Mouse (Mus musculus) liver, embryonic 16.5 days (tissue): ENCODE data around the gene Srprb. TPM values are rescaled to one million over a fixed set of nuclear protein-coding genes. Genes with fewer than 3 reads are reported as not detected.

Source experiments
- ATAC-seq: fragments of 200-750 bp; cut with Nextera tagmentation; 2 replicates; pipeline ENCODE4 v1.8.0; 2017; ENCODE audit warnings: low read depth, mild to moderate bottlenecking, moderate number of reproducible peaks, moderate library complexity
- H3K27ac ChIP-seq: fragments of 300-500 bp; sonication (generic); 2 replicates; pipeline ENCODE4 v1.5.1; 2014; ENCODE audit warnings: mild to moderate bottlenecking, low read length
- H3K27me3 ChIP-seq: fragments of 300-500 bp; sonication (generic); 2 replicates; pipeline ENCODE4 v1.6.1; 2014; ENCODE audit warnings: low read depth, low read length, mixed read lengths; ENCODE audit not compliant: control insufficient read depth, insufficient read depth
- H3K36me3 ChIP-seq: fragments of 300-500 bp; sonication (generic); 2 replicates; pipeline ENCODE4 v1.6.1; 2014; ENCODE audit warnings: mild to moderate bottlenecking; ENCODE audit not compliant: control insufficient read depth, insufficient read depth
- H3K4me1 ChIP-seq: fragments of 300-500 bp; sonication (generic); 2 replicates; pipeline ENCODE4 v1.6.1; 2014; ENCODE audit warnings: low read depth, low read length, mixed read lengths; ENCODE audit not compliant: control insufficient read depth
- H3K4me2 ChIP-seq: fragments of 300-500 bp; sonication (generic); 2 replicates; pipeline ENCODE4 v1.6.1; 2014; ENCODE audit warnings: low read depth, low read length, mixed read lengths
- H3K4me3 ChIP-seq: fragments of 300-500 bp; sonication (generic); 2 replicates; pipeline ENCODE4 v1.5.1; 2014; ENCODE audit warnings: low read depth, mild to moderate bottlenecking, low read length
- H3K9ac ChIP-seq: fragments of 300-500 bp; sonication (generic); 2 replicates; pipeline ENCODE4 v1.6.1; 2014; ENCODE audit warnings: low read depth, low read length
- H3K9me3 ChIP-seq: fragments of 300-500 bp; sonication (generic); replicated peaks from 2 replicates; pipeline ENCODE4 v1.6.1; 2016; ENCODE audit warnings: low read length; ENCODE audit not compliant: control insufficient read depth
- WGBS: fragments of 180-500 bp; shearing (Covaris S2); extraction: QIAGEN DNeasy Blood & Tissue Kit; methylation state at CpG from one replicate; pipeline ENCODE4 v1.1.7; 2014; ENCODE audit not compliant: insufficient replicate concordance; 5-methylcytosine and 5-hydroxymethylcytosine counted together
- polyA plus RNA-seq: library from polyadenylated mRNA; unstranded; fragments of >200 nt; fragmentation: Nextera tagmentation; extraction: Ambion mirVana; gene quantifications from 2 replicates; pipeline ENCODE4 v1.2.1, GENCODE M21; 2015

Gene Srprb
- polyA plus RNA-seq, 1 experiment from 2014 or later: 16.9 TPM

- Histone ChIP-seq H3K4me2 (no peak overlapping the region), H3K9ac (no peak overlapping the region), H3K9me3 (no peaks in the 10 kb centered on the region), H3K36me3 (no peaks in the 10 kb centered on the region), H3K4me1 (no peaks in the 10 kb centered on the region), H3K27ac (no peak overlapping the region), H3K27me3 (no peaks in the 10 kb centered on the region), H3K4me3 (no peak overlapping the region)
- ATAC-seq: no peak
- 40% methylated on average over 4 of the region's 4 CpGs for WGBS
Measured at GRCm38 (mm10) chr9:103143881-103144280, 58.1 kb downstream of the Srprb start.

DNA sequence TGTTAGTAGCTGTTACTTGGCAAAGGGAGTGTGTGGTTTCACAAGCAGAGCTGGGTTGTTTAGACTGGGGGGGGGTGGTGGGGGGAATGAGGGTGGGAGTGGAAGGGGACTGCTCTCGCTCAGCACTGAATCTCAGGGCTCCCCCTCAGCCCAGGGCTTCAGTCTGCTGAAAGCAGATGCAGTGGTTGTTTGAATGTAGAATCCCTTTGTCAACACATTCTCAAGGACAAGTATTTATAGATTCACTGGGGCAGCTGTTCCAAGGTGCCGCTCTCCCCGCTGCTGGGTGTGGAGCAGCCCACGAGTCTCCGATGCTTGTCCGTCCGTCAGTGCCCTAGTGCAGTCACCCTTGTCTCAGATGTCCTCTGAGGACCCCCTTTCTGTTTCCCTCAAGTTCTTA, 60.7 kb downstream of the Srprb start:
- no peak overlapping the region for H3K4me2 ChIP-seq
- 71% methylated on average over 7 of the region's 7 CpGs for WGBS
- H3K9me3 ChIP-seq: no peaks in the 10 kb centered on the region
- ATAC-seq: no peak
- no peaks in the 10 kb centered on the region for H3K4me1 ChIP-seq
- no peak overlapping the region for H3K4me3 ChIP-seq
- no peak overlapping the region for H3K9ac ChIP-seq
- H3K27me3 ChIP-seq: no peaks in the 10 kb centered on the region
- no peaks in the 10 kb centered on the region for H3K36me3 ChIP-seq
- no peak overlapping the region for H3K27ac ChIP-seq

GRCm38 (mm10) chr9:103140384-103140783, 61.6 kb downstream of the Srprb start:
- no peak overlapping the region for H3K4me2 ChIP-seq
- H3K9me3 ChIP-seq: no peaks in the 10 kb centered on the region
- H3K36me3 ChIP-seq: no peaks in the 10 kb centered on the region
- no peak overlapping the region for H3K27ac ChIP-seq
- no peak for ATAC-seq
- H3K4me3 ChIP-seq: no peak overlapping the region
- WGBS: 76% methylated on average over 6 of the region's 6 CpGs
- no peaks in the 10 kb centered on the region for H3K4me1 ChIP-seq
- no peak overlapping the region for H3K9ac ChIP-seq
- H3K27me3 ChIP-seq: no peaks in the 10 kb centered on the region

DNA sequence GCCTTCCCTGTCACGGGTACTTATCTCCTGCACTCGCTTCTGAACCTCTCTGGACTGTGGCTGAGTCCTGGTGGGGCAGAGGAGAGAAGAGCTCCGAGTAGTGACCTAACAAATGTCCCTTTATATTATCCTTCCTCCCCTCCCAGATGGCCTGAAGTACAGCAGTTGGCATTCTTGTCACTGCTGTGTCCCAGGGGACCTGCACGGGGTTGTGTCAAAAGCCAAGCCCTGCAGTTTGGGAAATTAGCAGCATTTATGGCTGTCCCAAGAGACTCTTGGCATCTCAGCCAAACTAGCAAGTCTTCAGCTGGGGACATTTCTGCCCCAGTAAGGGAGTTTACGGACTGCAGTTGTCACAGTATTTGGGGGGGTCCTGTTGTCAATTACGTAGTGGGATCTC, 62.5 kb downstream of the Srprb start:
- Histone ChIP-seq H3K27me3 (no peaks in the 10 kb centered on the region), H3K36me3 (no peaks in the 10 kb centered on the region), H3K4me1 (no peaks in the 10 kb centered on the region), H3K4me3 (no peak overlapping the region), H3K9ac (no peak overlapping the region), H3K4me2 (no peak overlapping the region), H3K9me3 (no peaks in the 10 kb centered on the region), H3K27ac (no peak overlapping the region)
- WGBS: 59% methylated on average over 6 of the region's 6 CpGs
- no peak for ATAC-seq

Other genes with a start within 250 kb of the Srprb start
- 10.6 and 13.5 TPM in 2 replicates for gene Slco2a1, start 213.4 kb downstream of the Srprb start, polyA plus RNA-seq
- gene Rab6b, start 90.3 kb downstream of the Srprb start, polyA plus RNA-seq: 0.13 and 0.27 TPM in 2 replicates
- gene Gm20425, start 28.2 kb upstream of the Srprb start, polyA plus RNA-seq: 1.8 and 3.4 TPM in 2 replicates
- 18,368 and 22,262 TPM in 2 replicates for gene Trf, start 28.3 kb upstream of the Srprb start, polyA plus RNA-seq
- 102 and 113 TPM in 2 replicates for gene 1300017J02Rik, start 102.9 kb upstream of the Srprb start, polyA plus RNA-seq
- 29.2 and 29.4 TPM in 2 replicates for gene Topbp1, start 103.1 kb upstream of the Srprb start, polyA plus RNA-seq
- 41.2 and 41.8 TPM in 2 replicates for gene Cdv3, start 163.7 kb upstream of the Srprb start, polyA plus RNA-seq